Mouse (Mus musculus) brain, adult 2 months (tissue): ENCODE measurements at regions not wholly inside any gene's neighbourhood (a gene's known extent, or its start where the extent isn't known, plus 50 kb on each side); places are given as distances from the start of the nearest gene placed in this dataset.
A peak's percentile ranks its signal among the peaks of the same experiment; 100 is the strongest.

Experiments
- DNase-seq: peaks from one replicate; pipeline ENCODE4 v3.0.0; 2011; ENCODE audit warnings: low read depth, low spot score

- no peak for DNase-seq
These were observed 502.3 kb downstream of the Sh2d4b start for GRCm38 (mm10) chr14:40390811-40391210.

GRCm38 (mm10) chr14:40381603-40382002 lies 511.5 kb downstream of the Sh2d4b start:
- peak; percentile 30 for DNase-seq

GRCm38 (mm10) chr14:40379692-40380091 lies 513.4 kb downstream of the Sh2d4b start:
- no peak for DNase-seq

- no peak for DNase-seq
These were observed 528.7 kb downstream of the Sh2d4b start for GRCm38 (mm10) chr14:40364342-40364741.

GRCm38 (mm10) chr14:40362838-40363237 lies 530.2 kb downstream of the Sh2d4b start:
- DNase-seq = no peak
